ENCODE assay signal across 8 mouse cellular contexts in the genomic region with DNA sequence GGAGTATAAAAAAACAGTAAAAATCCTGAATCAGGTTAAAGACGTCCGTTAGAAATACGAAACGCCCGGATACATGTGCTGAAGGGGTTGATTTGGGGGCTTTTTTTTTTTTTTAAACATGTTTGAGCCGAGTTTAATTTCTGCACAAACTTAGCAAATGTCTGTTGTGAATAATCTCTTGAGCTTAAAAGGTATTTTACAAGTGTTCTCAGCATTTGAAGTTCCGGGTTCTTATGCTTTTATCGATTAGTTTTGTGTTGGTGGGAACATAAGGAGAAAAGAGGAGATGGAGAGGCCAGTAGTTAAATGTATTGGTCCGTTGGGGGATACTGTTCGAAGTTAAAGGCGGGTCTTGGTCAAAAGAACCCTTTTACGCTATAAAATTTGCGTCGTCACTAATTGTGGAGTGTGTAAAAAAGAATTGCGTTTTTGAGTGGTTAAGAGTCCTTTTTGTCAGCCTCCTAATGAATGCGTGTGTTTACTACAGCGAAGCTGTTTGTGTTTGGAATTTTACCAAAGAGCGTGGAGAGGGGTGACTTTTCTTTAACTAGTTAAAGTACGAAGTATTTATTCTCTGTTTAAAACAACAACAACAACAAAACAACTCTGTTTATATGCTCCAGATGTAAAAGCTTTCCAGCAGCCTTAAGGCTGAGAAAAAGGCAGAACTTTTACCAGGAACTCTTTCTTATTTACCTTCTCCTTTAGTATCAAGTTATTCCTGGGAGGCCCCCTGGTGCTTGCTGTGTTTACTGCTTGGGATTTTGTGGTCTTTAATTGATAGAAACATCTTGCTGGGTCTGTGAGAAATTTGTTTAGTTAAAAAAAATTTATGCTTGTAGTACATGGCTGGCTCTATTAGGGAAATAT. TPM values are rescaled to one million over a fixed set of nuclear protein-coding genes. Genes with fewer than 3 reads are reported as not detected.
DNase-seq lines count a peak whose midpoint lies in the region; TF ChIP-seq lines count a peak whose summit lies in the region.

No protein-coding gene starts in this region.

- H3K4me1 ChIP-seq in heart, embryonic 10.5 days, result peaks cover 16% of the 10 kb centered on the region
- H3K4me1 ChIP-seq in spleen, adult 2 months (ENCODE audit: control insufficient read depth, insufficient read depth, insufficient read length), result peaks cover 4% of the 10 kb centered on the region

- TF ChIP-seq CTCF in spleen, adult 2 months (IDR thresholded peaks at IDR 0.05; ENCODE audit: extremely low read depth, insufficient read depth, insufficient read length, insufficient replicate concordance), result no peak

- peak overlapping the region; percentile 98 for H3K4me3 ChIP-seq in heart, embryonic 10.5 days
- H3K4me3 ChIP-seq in spleen, adult 2 months (ENCODE audit: extremely low read depth, insufficient read depth, insufficient read length), result peak overlapping the region; percentile 72

- no peaks in the 10 kb centered on the region for H3K27me3 ChIP-seq in heart, embryonic 10.5 days (ENCODE audit: insufficient read depth, poor library complexity, severe bottlenecking)
- H3K27me3 ChIP-seq in spleen, adult 2 months (ENCODE audit: control insufficient read depth, insufficient read depth, low read length), result no peaks in the 10 kb centered on the region

- peak; percentile 26 for DNase-seq in 3134 (ENCODE audit: extremely low read depth, insufficient read length, low spot score)
- DNase-seq in CD4-positive helper T cell, adult 2 months (ENCODE audit: low read depth, low spot score), result peak; percentile 30
- peak; percentile 37 for DNase-seq in embryo, embryonic 10 days (ENCODE audit: low spot score)
- DNase-seq in heart, embryonic 10.5 days (ENCODE audit: low spot score), result no peak
- peak; percentile 69 for DNase-seq in kidney, adult 9 months
- peak; percentile 79 for DNase-seq in lung, postnatal 10 days
- DNase-seq in spleen, adult 2 months (ENCODE audit: low read depth in 1 of 2, low spot score in 2 of 2), result peak in 1 of 2 experiments; percentile 19
- DNase-seq in frontal cortex, postnatal 14 days (ENCODE audit: low spot score in 2 of 2), result no peak

- TF ChIP-seq POLR2A in spleen, adult 2 months (IDR thresholded peaks at IDR 0.05; ENCODE audit: low read depth, low read length), result no peak

- WGBS in heart, embryonic 10.5 days, result under 1% methylated on average over 19 of the region's 19 CpGs
- under 1% methylated on average over 19 of the region's 19 CpGs for WGBS in spleen, adult 2 months

- no peaks in the 10 kb centered on the region for H3K36me3 ChIP-seq in heart, embryonic 10.5 days
- H3K36me3 ChIP-seq in spleen, adult 2 months (ENCODE audit: control insufficient read depth, insufficient read depth, low read length), result no peaks in the 10 kb centered on the region

- H3K27ac ChIP-seq in heart, embryonic 10.5 days, result peak overlapping the region; percentile 100
- peak overlapping the region; percentile 32; the same call in 1 of the 2 replicates for H3K27ac ChIP-seq in spleen, adult 2 months (ENCODE audit: insufficient read depth, low read length)

- H3K9me3 ChIP-seq in heart, embryonic 10.5 days, result no peaks in the 10 kb centered on the region

RNA-seq across cellular contexts. Expression of a gene that starts 1.5 kb away (rescaled TPM):
- 233 and 261 TPM in 2 replicates for polyA plus RNA-seq in heart, embryonic 10.5 days (2016; fragmentation: Nextera tagmentation; extraction: Ambion mirVana)
- 8.5 and 14.8 TPM in 2 replicates for polyA plus RNA-seq in spleen, adult 2 months (2012; rRNA removed)

Comparison
In these comparisons a context has a peak if more than half of its experiments do, and no peak if none do; other contexts are left out.
1. DNase-seq: peak in 3134 (single experiment), CD4-positive helper T cell, adult 2 months (single experiment), embryo, embryonic 10 days (single experiment), kidney, adult 9 months (single experiment) and lung, postnatal 10 days (single experiment); none in heart, embryonic 10.5 days (single experiment) and frontal cortex, postnatal 14 days (0 of 2).
2. RNA of a gene that starts 1.5 kb away (polyA plus RNA-seq): 233 to 261 TPM in heart, embryonic 10.5 days; 8.5 to 14.8 TPM in spleen, adult 2 months; every median in the first group is over 10 times any median in the second.